Mouse (Mus musculus): ENCODE results near the gene Sipa1. TPM values are rescaled to one million over a fixed set of nuclear protein-coding genes. Genes with fewer than 3 reads are reported as not detected.

Sipa1 gene
- polyA plus RNA-seq, 1 experiment from 2014 or later, result 26.2 TPM

- no peaks in the 10 kb centered on the region for H3K9me3 ChIP-seq (replicated peaks; ENCODE audit: low read length)
- H3K4me3 ChIP-seq (replicated peaks; ENCODE audit: low read depth, low read length), result no peak overlapping the region
- DNase-seq (ENCODE audit: low spot score), result no peak
- ATAC-seq (replicated peaks; ENCODE audit: low FRiP score, low read depth), result no peak
- H3K4me2 ChIP-seq (ENCODE audit: low read length), result no peak overlapping the region
- 94% methylated on average over 26 of the region's 26 CpGs for WGBS
- peaks cover 45% of the 10 kb centered on the region for H3K36me3 ChIP-seq (ENCODE audit: insufficient read depth, low read length)
- H3K9ac ChIP-seq (ENCODE audit: low read depth, low read length), result no peak overlapping the region
- H3K4me1 ChIP-seq (replicated peaks; ENCODE audit: insufficient read depth, low read length), result peaks cover 8% of the 10 kb centered on the region; the same call in 1 of the 2 replicates
- H3K27me3 ChIP-seq (ENCODE audit: insufficient read depth, low read length), result no peaks in the 10 kb centered on the region
- no peak for TF ChIP-seq CTCF (IDR thresholded peaks at IDR 0.05; ENCODE audit: low read depth)
- no peak overlapping the region for H3K27ac ChIP-seq
These were observed 55.6 kb downstream of the Sipa1 start for GRCm38 (mm10) chr19:5607705-5608410.

DNA sequence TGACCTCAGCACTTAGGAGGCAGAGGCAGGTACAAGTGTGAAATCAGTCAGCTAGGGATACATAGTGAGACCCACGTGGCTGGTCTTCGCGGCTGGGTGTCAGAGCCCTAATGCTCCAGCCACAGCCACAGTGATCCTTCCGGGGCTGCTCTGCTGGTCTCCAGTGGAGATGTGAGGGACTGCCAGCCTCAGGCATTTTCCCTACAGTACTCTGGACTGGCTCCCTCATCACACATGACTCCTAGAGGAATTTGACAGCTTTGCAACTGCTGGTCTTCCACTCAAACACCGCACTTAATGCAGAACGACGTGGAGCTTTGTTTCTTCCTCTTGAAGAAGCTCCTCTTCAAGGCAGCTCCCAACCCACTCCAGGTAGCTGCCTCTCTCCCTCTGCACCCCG lies 57.3 kb downstream of the Sipa1 start:
- H3K27ac ChIP-seq, result no peak overlapping the region
- no peak for ATAC-seq (replicated peaks; ENCODE audit: low FRiP score, low read depth)
- no peak overlapping the region for H3K4me2 ChIP-seq (ENCODE audit: low read length)
- H3K9ac ChIP-seq (ENCODE audit: low read depth, low read length), result no peak overlapping the region
- no peak overlapping the region for H3K4me3 ChIP-seq (replicated peaks; ENCODE audit: low read depth, low read length)
- no peak for DNase-seq (ENCODE audit: low spot score)
- H3K9me3 ChIP-seq (replicated peaks; ENCODE audit: low read length), result no peaks in the 10 kb centered on the region
- no peaks in the 10 kb centered on the region for H3K27me3 ChIP-seq (ENCODE audit: insufficient read depth, low read length)
- 84% methylated on average over 8 of the region's 8 CpGs for WGBS
- H3K36me3 ChIP-seq (ENCODE audit: insufficient read depth, low read length), result peaks cover 45% of the 10 kb centered on the region
- TF ChIP-seq CTCF (IDR thresholded peaks at IDR 0.05; ENCODE audit: low read depth), result no peak
- peaks cover 14% of the 10 kb centered on the region; the same call in 1 of the 2 replicates for H3K4me1 ChIP-seq (replicated peaks; ENCODE audit: insufficient read depth, low read length)

DNA sequence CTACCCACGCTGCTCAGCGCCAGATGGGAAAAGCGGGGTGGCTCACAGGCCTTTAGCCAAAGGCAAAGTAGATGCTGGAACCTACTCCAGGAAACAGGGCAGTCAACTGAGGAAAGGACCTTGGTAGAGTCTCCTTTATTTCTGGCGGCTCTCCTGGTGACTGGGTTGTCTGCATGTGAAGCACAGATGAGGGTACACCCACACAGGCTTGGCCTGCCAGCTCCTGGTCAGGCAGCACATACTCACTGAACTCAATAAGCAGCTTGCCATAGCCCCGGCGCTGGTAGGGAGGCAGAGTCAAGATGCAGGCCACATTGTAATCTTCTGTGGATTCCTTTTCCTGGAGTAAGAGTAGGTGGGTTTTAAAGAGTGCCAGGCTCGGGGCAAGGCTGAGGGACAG lies 58.4 kb downstream of the Sipa1 start:
- TF ChIP-seq CTCF (IDR thresholded peaks at IDR 0.05; ENCODE audit: low read depth), result no peak
- Histone ChIP-seq H3K27ac (no peak overlapping the region), H3K4me2 (ENCODE audit: low read length) (no peak overlapping the region), H3K4me1 (replicated peaks; ENCODE audit: insufficient read depth, low read length) (peaks cover 14% of the 10 kb centered on the region; the same call in 1 of the 2 replicates), H3K4me3 (replicated peaks; ENCODE audit: low read depth, low read length) (no peak overlapping the region), H3K36me3 (ENCODE audit: insufficient read depth, low read length) (peaks cover 45% of the 10 kb centered on the region), H3K9me3 (replicated peaks; ENCODE audit: low read length) (no peaks in the 10 kb centered on the region), H3K9ac (ENCODE audit: low read depth, low read length) (no peak overlapping the region), H3K27me3 (ENCODE audit: insufficient read depth, low read length) (no peaks in the 10 kb centered on the region)
- ATAC-seq (replicated peaks; ENCODE audit: low FRiP score, low read depth) (no peak), DNase-seq (ENCODE audit: low spot score) (no peak)
- WGBS, result 93% methylated on average over 7 of the region's 7 CpGs

DNA sequence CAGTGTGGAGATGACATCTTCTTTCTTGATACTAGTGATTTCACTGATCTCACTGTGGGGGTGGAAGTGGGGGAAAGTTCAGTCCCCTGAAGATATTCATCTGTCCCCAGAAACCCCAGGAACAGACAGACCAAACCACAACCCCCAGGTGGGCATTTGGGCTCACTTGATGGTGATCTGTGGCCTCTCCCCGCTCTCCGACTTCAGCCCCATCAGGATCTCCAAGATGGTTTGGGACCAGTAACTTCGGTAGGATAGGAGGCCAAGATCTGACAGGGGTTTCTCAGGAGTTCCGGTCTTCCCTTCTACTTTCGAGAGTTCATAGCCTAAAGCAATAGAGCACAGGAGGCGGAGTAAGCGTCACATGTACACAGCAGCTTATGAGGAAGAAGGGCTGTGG lies 59.8 kb downstream of the Sipa1 start:
- peaks cover 43% of the 10 kb centered on the region for H3K36me3 ChIP-seq (ENCODE audit: insufficient read depth, low read length)
- TF ChIP-seq CTCF (IDR thresholded peaks at IDR 0.05; ENCODE audit: low read depth), result no peak

DNA sequence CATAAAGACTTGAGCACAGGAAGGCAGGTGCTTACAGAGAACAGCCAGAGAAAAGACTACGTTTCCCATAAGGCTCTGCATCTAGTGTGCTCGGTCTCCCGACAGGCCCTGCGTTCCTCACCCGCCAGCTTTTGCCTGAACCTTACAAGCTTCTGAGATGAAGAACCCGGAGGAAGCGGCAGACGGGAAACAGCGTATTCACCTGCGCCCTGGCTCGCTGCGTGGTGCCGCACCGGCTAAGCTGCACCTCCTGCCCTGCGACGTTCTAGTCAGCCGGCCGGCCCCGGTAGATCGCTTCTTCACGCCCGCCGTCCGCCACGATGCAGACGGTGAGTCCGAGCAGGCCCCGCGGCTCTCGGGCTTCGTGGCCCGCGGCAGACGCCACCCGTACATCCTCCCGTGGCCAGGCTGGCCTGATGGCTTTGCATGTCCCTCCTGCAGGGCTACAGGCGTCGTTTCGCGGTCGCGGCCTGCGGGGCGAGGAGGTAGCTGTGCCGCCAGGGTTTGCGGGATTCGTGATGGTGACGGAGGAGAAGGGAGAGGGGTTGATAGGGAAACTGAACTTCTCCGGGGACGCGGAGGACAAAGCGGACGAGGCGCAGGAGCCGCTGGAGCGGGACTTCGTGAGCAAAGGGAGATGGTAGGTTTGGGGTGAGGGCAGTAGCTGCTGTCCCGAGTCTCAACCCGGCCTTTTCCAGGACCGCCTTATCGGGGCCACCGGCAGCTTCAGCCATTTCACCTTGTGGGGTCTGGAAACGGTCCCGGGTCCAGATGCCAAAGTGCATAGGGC lies 61.6 kb downstream of the Sipa1 start, which contains the start of gene Rnaseh2c:
Rnaseh2c (plus strand) TSS at position 122 of the 790 bp plus-strand sequence.
- peaks cover 29% of the 10 kb centered on the region for H3K36me3 ChIP-seq (ENCODE audit: insufficient read depth, low read length)
- peaks cover 7% of the 10 kb centered on the region; the same call in 1 of the 2 replicates for H3K4me1 ChIP-seq (replicated peaks; ENCODE audit: insufficient read depth, low read length)
- H3K4me2 ChIP-seq (ENCODE audit: low read length), result peak within 1 kb of the TSS; percentile 95
- peak within 1 kb of the TSS; percentile 65; the same call in 1 of the 2 replicates for H3K27ac ChIP-seq
- no peaks in the 10 kb centered on the region for H3K9me3 ChIP-seq (replicated peaks; ENCODE audit: low read length)
- H3K9ac ChIP-seq (ENCODE audit: low read depth, low read length), result peak within 1 kb of the TSS; percentile 86
- DNase-seq (ENCODE audit: low spot score) (peak; percentile 93), ATAC-seq (replicated peaks; ENCODE audit: low FRiP score, low read depth) (peak; percentile 72)
- TF ChIP-seq CTCF (IDR thresholded peaks at IDR 0.05; ENCODE audit: low read depth), result no peak
- H3K27me3 ChIP-seq (ENCODE audit: insufficient read depth, low read length), result no peaks in the 10 kb centered on the region
- under 1% methylated on average over 64 of the region's 64 CpGs for WGBS
- H3K4me3 ChIP-seq (replicated peaks; ENCODE audit: low read depth, low read length), result peak within 1 kb of the TSS; percentile 80

More for the DNA sequence above, 59.8 kb downstream of the Sipa1 start:
- DNase-seq (ENCODE audit: low spot score), result no peak
- 85% methylated on average over 7 of the region's 7 CpGs for WGBS
- no peak overlapping the region for H3K27ac ChIP-seq
- H3K4me2 ChIP-seq (ENCODE audit: low read length), result no peak overlapping the region
- no peak overlapping the region for H3K4me3 ChIP-seq (replicated peaks; ENCODE audit: low read depth, low read length)
- no peaks in the 10 kb centered on the region for H3K9me3 ChIP-seq (replicated peaks; ENCODE audit: low read length)
- no peak overlapping the region for H3K9ac ChIP-seq (ENCODE audit: low read depth, low read length)
- ATAC-seq (replicated peaks; ENCODE audit: low FRiP score, low read depth), result no peak
- no peaks in the 10 kb centered on the region for H3K27me3 ChIP-seq (ENCODE audit: insufficient read depth, low read length)
- peaks cover 7% of the 10 kb centered on the region; the same call in 1 of the 2 replicates for H3K4me1 ChIP-seq (replicated peaks; ENCODE audit: insufficient read depth, low read length)

Small RNA genes within 50 kb of the gene (microRNA-seq; reads per million reads assigned to microRNA genes)
- gene Mir6987, result not detected

Other genes with a start within 250 kb of the Sipa1 start
- gene Drap1, start 238.7 kb downstream of the Sipa1 start, polyA plus RNA-seq (2015; fragmentation: Nextera tagmentation; extraction: Ambion mirVana), result 237 and 246 TPM in 2 replicates
- 55.7 and 55.8 TPM in 2 replicates for gene AI837181, start 238.6 kb downstream of the Sipa1 start, polyA plus RNA-seq (2015; fragmentation: Nextera tagmentation; extraction: Ambion mirVana)
- gene Fosl1, start 216.2 kb downstream of the Sipa1 start, polyA plus RNA-seq (2015; fragmentation: Nextera tagmentation; extraction: Ambion mirVana), result 0.32 TPM in 1 of 2 replicates, not detected in the other
- 12.2 and 15.6 TPM in 2 replicates for gene Ccdc85b, start 205.8 kb downstream of the Sipa1 start, polyA plus RNA-seq (2015; fragmentation: Nextera tagmentation; extraction: Ambion mirVana)
- 141 and 150 TPM in 2 replicates for gene Fibp, start 203.1 kb downstream of the Sipa1 start, polyA plus RNA-seq (2015; fragmentation: Nextera tagmentation; extraction: Ambion mirVana)
- gene Ctsw, start 195.2 kb downstream of the Sipa1 start, polyA plus RNA-seq (2015; fragmentation: Nextera tagmentation; extraction: Ambion mirVana), result 0.79 and 1.2 TPM in 2 replicates
- gene Efemp2, start 189.8 kb downstream of the Sipa1 start, polyA plus RNA-seq (2015; fragmentation: Nextera tagmentation; extraction: Ambion mirVana), result 126 and 140 TPM in 2 replicates
- 31.3 and 31.8 TPM in 2 replicates for gene Mus81, start 175.3 kb downstream of the Sipa1 start, polyA plus RNA-seq (2015; fragmentation: Nextera tagmentation; extraction: Ambion mirVana)
- 2,170 and 2,281 TPM in 2 replicates for gene Cfl1, start 173.3 kb downstream of the Sipa1 start, polyA plus RNA-seq (2015; fragmentation: Nextera tagmentation; extraction: Ambion mirVana)
- 0.13 TPM in 1 of 2 replicates, not detected in the other for gene 1700020D05Rik, start 159.9 kb downstream of the Sipa1 start, polyA plus RNA-seq (2015; fragmentation: Nextera tagmentation; extraction: Ambion mirVana)
- gene Snx32, start 153.2 kb downstream of the Sipa1 start, polyA plus RNA-seq (2015; fragmentation: Nextera tagmentation; extraction: Ambion mirVana), result 7.6 and 8.0 TPM in 2 replicates
- gene Ovol1, start 103.1 kb downstream of the Sipa1 start, polyA plus RNA-seq (2015; fragmentation: Nextera tagmentation; extraction: Ambion mirVana), result 12.3 and 13.7 TPM in 2 replicates
- gene Ap5b1, start 95.7 kb downstream of the Sipa1 start, polyA plus RNA-seq (2015; fragmentation: Nextera tagmentation; extraction: Ambion mirVana), result 7.1 and 7.2 TPM in 2 replicates
- gene Rnaseh2c, start 61.8 kb downstream of the Sipa1 start, polyA plus RNA-seq (2015; fragmentation: Nextera tagmentation; extraction: Ambion mirVana), result 107 and 128 TPM in 2 replicates
- gene Kat5, start 53.5 kb downstream of the Sipa1 start, polyA plus RNA-seq (2015; fragmentation: Nextera tagmentation; extraction: Ambion mirVana), result 54.0 and 56.5 TPM in 2 replicates
- gene Rela, start 26.2 kb downstream of the Sipa1 start, polyA plus RNA-seq (2015; fragmentation: Nextera tagmentation; extraction: Ambion mirVana), result 42.6 and 45.5 TPM in 2 replicates
- 35.4 and 39.8 TPM in 2 replicates for gene Map3k11, start 25.0 kb upstream of the Sipa1 start, polyA plus RNA-seq (2015; fragmentation: Nextera tagmentation; extraction: Ambion mirVana)
- gene Pcnx3, start 25.2 kb upstream of the Sipa1 start, polyA plus RNA-seq (2015; fragmentation: Nextera tagmentation; extraction: Ambion mirVana), result 14.8 and 15.0 TPM in 2 replicates
- gene Kcnk7, start 40.7 kb upstream of the Sipa1 start, polyA plus RNA-seq (2015; fragmentation: Nextera tagmentation; extraction: Ambion mirVana), result 0.32 and 0.33 TPM in 2 replicates
- gene Ehbp1l1, start 62.6 kb upstream of the Sipa1 start, polyA plus RNA-seq (2015; fragmentation: Nextera tagmentation; extraction: Ambion mirVana), result 14.3 and 15.0 TPM in 2 replicates
- 91.0 and 92.7 TPM in 2 replicates for gene Fam89b, start 65.9 kb upstream of the Sipa1 start, polyA plus RNA-seq (2015; fragmentation: Nextera tagmentation; extraction: Ambion mirVana)
- 22.3 and 23.9 TPM in 2 replicates for gene Ltbp3, start 77.2 kb upstream of the Sipa1 start, polyA plus RNA-seq (2015; fragmentation: Nextera tagmentation; extraction: Ambion mirVana)
- gene Scyl1, start 107.7 kb upstream of the Sipa1 start, polyA plus RNA-seq (2015; fragmentation: Nextera tagmentation; extraction: Ambion mirVana), result 63.5 and 65.1 TPM in 2 replicates
- 31.6 and 35.9 TPM in 2 replicates for gene Frmd8, start 211.6 kb upstream of the Sipa1 start, polyA plus RNA-seq (2015; fragmentation: Nextera tagmentation; extraction: Ambion mirVana)
- gene Slc25a45, start 214.1 kb upstream of the Sipa1 start, polyA plus RNA-seq (2015; fragmentation: Nextera tagmentation; extraction: Ambion mirVana), result 19.9 and 24.5 TPM in 2 replicates
- gene Tigd3, start 230.4 kb upstream of the Sipa1 start, polyA plus RNA-seq (2015; fragmentation: Nextera tagmentation; extraction: Ambion mirVana), result 2.9 and 3.6 TPM in 2 replicates
- 108 and 109 TPM in 2 replicates for gene Dpf2, start 249.3 kb upstream of the Sipa1 start, polyA plus RNA-seq (2015; fragmentation: Nextera tagmentation; extraction: Ambion mirVana)